Mouse (Mus musculus) CH12.LX (cell line): ENCODE measurements at regions not wholly inside any gene's neighbourhood (a gene's known extent, or its start where the extent isn't known, plus 50 kb on each side); places are given as distances from the start of the nearest gene placed in this dataset.

Experiments
- DNase-seq: peaks from one replicate; pipeline ENCODE4 v3.0.0-alpha.2; 2013; ENCODE audit errors: extremely low read depth
- H3K27ac ChIP-seq: 2 replicates; pipeline ENCODE4 v1.5.1; 2012; ENCODE audit warnings: low read depth, mild to moderate bottlenecking, control low read depth, moderate library complexity; ENCODE audit not compliant: insufficient read depth
- H3K27me3 ChIP-seq: replicated peaks from 2 replicates; pipeline ENCODE3; 2012; ENCODE audit warnings: inconsistent platforms
- H3K36me3 ChIP-seq, 2 experiments: replicated peaks in 1 of 2; 2 replicates each; pipeline versions ENCODE3 to v1.6.1; 2012; ENCODE audit warnings: inconsistent platforms in 1 of 2, low read length in 1 of 2, mild to moderate bottlenecking in 1 of 2, mixed read lengths in 1 of 2, moderate library complexity in 1 of 2; ENCODE audit not compliant: control insufficient read depth in 1 of 2, insufficient read depth in 1 of 2
- H3K4me1 ChIP-seq, 2 experiments: 2 replicates each; pipeline ENCODE4 v1.6.1; 2012; ENCODE audit warnings: inconsistent platforms in 1 of 2, moderate library complexity in 1 of 2; ENCODE audit not compliant: insufficient read depth in 2 of 2, control insufficient read depth in 1 of 2
- H3K4me2 ChIP-seq: 2 replicates; pipeline ENCODE4 v1.6.1; 2012; ENCODE audit warnings: low read depth, mild to moderate bottlenecking, control low read depth; ENCODE audit not compliant: poor library complexity, insufficient read depth, severe bottlenecking
- H3K4me3 ChIP-seq, 3 experiments: fragments of 150-350 bp in 1 of 3; sonication (generic) in 1 of 3; replicated peaks in 1 of 3; 2 replicates each; pipeline versions ENCODE3 to v1.5.1; 2011 to 2012; ENCODE audit warnings: low read depth in 2 of 3, low read length in 2 of 3, mild to moderate bottlenecking in 2 of 3, moderate library complexity in 2 of 3, control low read depth in 1 of 3, improper control_type of control experiment in 1 of 3, inconsistent platforms in 1 of 3, mixed read lengths in 1 of 3; ENCODE audit not compliant: poor library complexity in 1 of 3
- H3K79me2 ChIP-seq: replicated peaks from 2 replicates; pipeline ENCODE4 v1.6.1; 2012; ENCODE audit warnings: mild to moderate bottlenecking, moderate library complexity; ENCODE audit not compliant: control insufficient read depth, poor library complexity, insufficient read depth, severe bottlenecking; ENCODE audit errors: extremely low read depth
- H3K9ac ChIP-seq: 2 replicates; pipeline ENCODE4 v1.6.1; 2012; ENCODE audit warnings: low read depth, mild to moderate bottlenecking, control low read depth, moderate library complexity; ENCODE audit not compliant: insufficient read depth
- H3K9me3 ChIP-seq: replicated peaks from 2 replicates; pipeline ENCODE3; 2012; ENCODE audit warnings: low read length, inconsistent platforms, mixed read lengths
- BHLHE40 ChIP-seq: IDR thresholded peaks from 2 replicates; pipeline ENCODE4 v1.6.1; 2011; ENCODE audit warnings: mild to moderate bottlenecking, low read depth, low read length, improper control_type of control experiment
- CHD2 ChIP-seq: IDR thresholded peaks from 2 replicates; pipeline ENCODE4 v1.6.1; 2011; ENCODE audit warnings: low read length, improper control_type of control experiment
- CTCF ChIP-seq, 2 experiments: IDR thresholded peaks in 1 of 2; conservative IDR thresholded peaks in 1 of 2; 2 replicates each; pipeline ENCODE4 v1.5.1; 2011 to 2012; ENCODE audit warnings: low read depth in 2 of 2, low read length in 2 of 2, improper control_type of control experiment in 1 of 2, inconsistent platforms in 1 of 2, mild to moderate bottlenecking in 1 of 2, moderate library complexity in 1 of 2
- ELF1 ChIP-seq: IDR thresholded peaks from 2 replicates; pipeline ENCODE4 v1.6.1; 2014; ENCODE audit warnings: low read depth, mild to moderate bottlenecking, inconsistent platforms, low read length, improper control_type of control experiment
- GABPA ChIP-seq: IDR thresholded peaks from 2 replicates; pipeline ENCODE4 v1.6.1; 2012; ENCODE audit warnings: low read depth, low read length, improper control_type of control experiment, inconsistent platforms; ENCODE audit not compliant: insufficient replicate concordance
- HCFC1 ChIP-seq: IDR thresholded peaks from 2 replicates; pipeline ENCODE4 v1.6.1; 2012; ENCODE audit warnings: low read depth, mild to moderate bottlenecking, inconsistent platforms, low read length, improper control_type of control experiment
- IRF4 ChIP-seq: IDR thresholded peaks from 2 replicates; pipeline ENCODE4 v1.6.1; 2014; ENCODE audit warnings: low read depth, mild to moderate bottlenecking, inconsistent platforms, low read length, improper control_type of control experiment
- JUN ChIP-seq: IDR thresholded peaks from 2 replicates; pipeline ENCODE4 v1.6.1; 2011; ENCODE audit warnings: low read depth, mild to moderate bottlenecking, low read length, improper control_type of control experiment, moderate library complexity; ENCODE audit not compliant: insufficient read depth
- JUND ChIP-seq: conservative IDR thresholded peaks from 2 replicates; pipeline ENCODE4 v1.6.1; 2011; ENCODE audit warnings: low read depth, low read length, improper control_type of control experiment
- MAFK ChIP-seq: IDR thresholded peaks from 2 replicates; pipeline ENCODE4 v1.6.1; 2011; ENCODE audit warnings: low read length, improper control_type of control experiment; ENCODE audit not compliant: insufficient replicate concordance
- MAX ChIP-seq: IDR thresholded peaks from 2 replicates; pipeline ENCODE4 v1.6.1; 2011; ENCODE audit warnings: low read length, improper control_type of control experiment
- MEF2A ChIP-seq: IDR thresholded peaks from 2 replicates; pipeline ENCODE4 v1.6.1; 2014; ENCODE audit warnings: low read depth, mild to moderate bottlenecking, inconsistent platforms, low read length, improper control_type of control experiment, borderline replicate concordance
- MYC ChIP-seq: IDR thresholded peaks from 2 replicates; pipeline ENCODE4 v1.6.1; 2011; ENCODE audit warnings: low read depth, mild to moderate bottlenecking, improper control_type of control experiment, low read length
- NRF1 ChIP-seq: IDR thresholded peaks from 2 replicates; pipeline ENCODE4 v1.6.1; 2014; ENCODE audit warnings: low read depth, mild to moderate bottlenecking, inconsistent platforms, low read length, improper control_type of control experiment, moderate library complexity
- PAX5 ChIP-seq: IDR thresholded peaks from 2 replicates; pipeline ENCODE4 v1.6.1; 2012; ENCODE audit warnings: low read length, inconsistent platforms, mixed read lengths
- POLR2A ChIP-seq: IDR thresholded peaks from 2 replicates; pipeline ENCODE4 v1.6.1; 2011; ENCODE audit warnings: low read depth, mild to moderate bottlenecking, improper control_type of control experiment, low read length
- RAD21 ChIP-seq: IDR thresholded peaks from 2 replicates; pipeline ENCODE4 v1.6.1; 2011; ENCODE audit warnings: low read depth, mild to moderate bottlenecking, low read length, improper control_type of control experiment, moderate library complexity
- RCOR1 ChIP-seq: conservative IDR thresholded peaks from 2 replicates; pipeline ENCODE4 v1.6.1; 2012; ENCODE audit warnings: low read depth, mild to moderate bottlenecking, inconsistent platforms, low read length, improper control_type of control experiment
- SMC3 ChIP-seq: IDR thresholded peaks from 2 replicates; pipeline ENCODE4 v1.6.1; 2011; ENCODE audit warnings: low read depth, low read length, improper control_type of control experiment
- TBP ChIP-seq: conservative IDR thresholded peaks from 2 replicates; pipeline ENCODE4 v1.6.1; 2011; ENCODE audit warnings: low read depth, low read length, improper control_type of control experiment
- ZNF384 ChIP-seq: IDR thresholded peaks from 2 replicates; pipeline ENCODE4 v1.6.1; 2012; ENCODE audit warnings: low read depth, low read length, improper control_type of control experiment, inconsistent platforms
- dilution Hi-C: fragments of 300-500 bp; cut with MboI; formaldehyde crosslinking; loops from 2 replicates; pipeline ENCODE4 v1.14.3; 2020; ENCODE audit warnings: low sequenced_read_pairs; ENCODE audit not compliant: extremely low pct_unique_long_range_greater_than_20kb, extremely low pct_ligation_motif_present
- in situ Hi-C: fragments of 300-500 bp; cut with MboI; formaldehyde crosslinking; loops from 3 replicates; pipeline ENCODE4 v1.14.3; 2019; ENCODE audit warnings: low sequenced_read_pairs, low pct_ligation_motif_present, low pct_unique_long_range_greater_than_20kb, mixed read lengths

DNA sequence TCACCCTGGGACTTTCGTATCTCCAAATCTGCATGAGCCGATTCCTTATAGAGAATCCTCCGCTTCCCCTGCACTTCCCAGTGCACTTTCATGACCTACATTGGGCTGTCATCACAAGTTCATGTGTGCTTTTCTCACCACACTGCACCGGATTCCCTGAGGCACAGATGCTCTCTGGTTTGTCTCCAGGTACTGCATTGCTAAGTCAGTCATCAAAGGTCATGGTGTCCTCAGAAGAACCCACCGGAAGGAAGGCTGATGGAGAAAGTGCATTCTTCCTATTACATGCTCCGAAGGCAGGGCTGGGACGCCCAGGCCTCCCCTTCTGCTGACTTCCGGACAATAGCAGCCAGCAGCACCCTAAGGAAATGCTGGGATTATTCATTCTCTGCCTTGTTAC lies 116.1 kb upstream of the Aldh1b1 start:
- dilution Hi-C loops: no loop called here
- TF ChIP-seq JUND: no peak
- no peak for TF ChIP-seq RCOR1
- TF ChIP-seq POLR2A: no peak
- no peak for TF ChIP-seq PAX5
- TF ChIP-seq MEF2A: no peak
- no peak for TF ChIP-seq SMC3
- TF ChIP-seq MAX: no peak
- TF ChIP-seq JUN: no peak
- TF ChIP-seq, all 38 proteins: peak for 0
- in situ Hi-C loops: no loop called here
- no peak overlapping the region for H3K4me3 ChIP-seq
- H3K4me2 ChIP-seq: no peak overlapping the region
- no peaks in the 10 kb centered on the region for H3K79me2 ChIP-seq
- no peaks in the 10 kb centered on the region for H3K36me3 ChIP-seq
- H3K27me3 ChIP-seq: no peaks in the 10 kb centered on the region
- no peaks in the 10 kb centered on the region for H3K9me3 ChIP-seq
- no peak overlapping the region for H3K9ac ChIP-seq
- no peaks in the 10 kb centered on the region for H3K4me1 ChIP-seq
- no peak overlapping the region for H3K27ac ChIP-seq
- no peak for DNase-seq

DNA sequence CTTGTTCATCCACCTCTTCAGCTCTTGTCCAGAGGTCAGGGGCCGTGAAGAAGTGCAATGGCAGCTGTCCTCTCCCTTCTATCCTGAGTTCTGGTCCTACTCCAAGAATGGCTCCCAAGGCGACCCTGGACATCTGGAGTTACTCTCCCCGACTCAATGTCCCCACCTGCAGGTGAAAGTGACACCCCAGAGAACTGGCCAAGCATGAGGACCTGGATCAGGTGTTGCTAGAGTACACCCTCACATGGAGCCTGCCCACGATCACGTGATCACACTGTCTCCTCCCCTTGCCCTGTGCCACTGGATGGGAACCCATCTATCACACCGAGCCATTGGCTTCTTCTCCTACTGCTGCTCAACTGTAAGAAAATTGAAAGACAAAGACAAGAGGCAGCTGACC lies 122.7 kb upstream of the Aldh1b1 start:
- TF ChIP-seq RAD21: peak; percentile 20
- no peak for TF ChIP-seq HCFC1
- no peak for TF ChIP-seq MAFK
- 0 out of 2 replicates have a peak, but pooled peaks have one; percentile 4 for TF ChIP-seq BHLHE40
- peak; percentile 26; the same call in 1 of the 2 replicates for TF ChIP-seq SMC3
- peak in 1 of 2 experiments; percentile 36; a peak in 2 of 4 replicates for TF ChIP-seq CTCF (conservative IDR thresholded peaks at IDR 0.05 in 1 of 2, IDR thresholded peaks at IDR 0.05 in 1 of 2; ENCODE audit: low read depth in 2 of 2, low read length in 2 of 2)
- no peak overlapping the region for H3K27ac ChIP-seq
- H3K27me3 ChIP-seq: no peaks in the 10 kb centered on the region
- H3K36me3 ChIP-seq: no peaks in the 10 kb centered on the region
- H3K4me3 ChIP-seq: no peak overlapping the region
- H3K4me1 ChIP-seq: peaks cover 5 to 17% of the 10 kb centered on the region in 2 experiments; a peak in 3 of 4 replicates
- no peak overlapping the region for H3K9ac ChIP-seq
- no peaks in the 10 kb centered on the region for H3K9me3 ChIP-seq
- in situ Hi-C loops: no loop called here
- H3K79me2 ChIP-seq: no peaks in the 10 kb centered on the region
- no peak overlapping the region for H3K4me2 ChIP-seq
- no peak for DNase-seq
- dilution Hi-C loops: no loop called here

DNA sequence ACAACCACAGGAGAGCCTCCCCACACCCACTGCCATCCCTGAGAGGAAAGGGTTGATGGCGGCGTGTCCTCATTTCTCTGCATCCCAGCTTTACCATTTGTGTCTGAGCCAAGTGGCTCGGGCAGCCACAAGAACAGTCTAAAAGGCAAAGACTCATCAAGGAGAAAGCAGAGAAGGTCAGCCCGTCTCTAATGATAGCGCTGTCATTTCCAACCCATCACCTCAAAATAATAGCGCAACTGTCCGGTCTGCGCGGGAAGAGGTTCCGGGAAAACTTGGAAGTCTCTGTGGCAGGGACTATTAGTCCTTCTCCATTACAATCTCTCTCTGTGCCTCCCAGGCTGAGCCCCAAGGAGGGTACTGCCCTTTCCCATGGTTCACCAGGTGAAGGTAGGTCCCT lies 124.5 kb upstream of the Aldh1b1 start:
- no peak for DNase-seq
- Histone ChIP-seq H3K79me2 (no peaks in the 10 kb centered on the region), H3K36me3 (no peaks in the 10 kb centered on the region), H3K9me3 (no peaks in the 10 kb centered on the region), H3K4me2 (no peak overlapping the region), H3K27ac (no peak overlapping the region), H3K4me3 (no peak overlapping the region), H3K27me3 (no peaks in the 10 kb centered on the region), H3K4me1 (peaks cover 5 to 17% of the 10 kb centered on the region in 2 experiments; a peak in 3 of 4 replicates), H3K9ac (no peak overlapping the region)
- in situ Hi-C loops: no loop called here
- dilution Hi-C loops: no loop called here
- TF ChIP-seq ZNF384: no peak
- no peak for TF ChIP-seq ELF1
- no peak for TF ChIP-seq GABPA
- no peak for TF ChIP-seq RAD21
- TF ChIP-seq NRF1: no peak
- TF ChIP-seq RCOR1: no peak
- no peak for TF ChIP-seq MYC
- TF ChIP-seq MAX: no peak
- TF ChIP-seq CHD2: no peak
- TF ChIP-seq TBP: no peak
- TF ChIP-seq IRF4: no peak
